Mouse (Mus musculus) megakaryocyte, adult 5-6 weeks (primary cell): ENCODE data around the gene Rraga. TPM values are rescaled to one million over a fixed set of nuclear protein-coding genes. Genes with fewer than 3 reads are reported as not detected.
"Not testable (repeated sequence)": the region's sequence is repeated elsewhere in the genome, so short reads cannot be mapped to it uniquely, and the experiment has no call there.

Experiments
- ATAC-seq: 2 replicates; pipeline ENCODE4 v1.8.0; 2016; ENCODE audit warnings: mild to moderate bottlenecking, inconsistent platforms; ENCODE audit not compliant: poor library complexity, severe bottlenecking
- total RNA-seq, 2 experiments: library from RNA; stranded (forward) in 1 of 2; stranded (reverse) in 1 of 2; fragments of 153-499, 151-499 nt in 1 of 2; fragments of 221-1000, 200-1000 nt in 1 of 2; gene quantifications; 2 replicates each; pipeline versions ENCODE4 v1.2.3 to v1.2.4; 2015 to 2017

Rraga gene
- total RNA-seq, 2 experiments from 2014 or later: 13.0 to 49.4 TPM

- ATAC-seq: no peak
Measured at GRCm38 (mm10) chr4:86580591-86580990, 5.1 kb downstream of the Rraga start.

GRCm38 (mm10) chr4:86588236-86588635 lies 12.8 kb downstream of the Rraga start:
- peak; percentile 89 for ATAC-seq

GRCm38 (mm10) chr4:86591304-86591703 lies 15.8 kb downstream of the Rraga start:
- ATAC-seq: no peak

- ATAC-seq: peak; percentile 98
Measured at GRCm38 (mm10) chr4:86611524-86612288, 36.2 kb downstream of the Rraga start, which contains the start of gene Haus6. Haus6 (minus strand) TSS chr4:86612055.

- ATAC-seq: no peak; the same call in 1 of the 2 replicates
Measured at GRCm38 (mm10) chr4:86612289-86612620, 36.8 kb downstream of the Rraga start.

GRCm38 (mm10) chr4:86620506-86620905 lies 45.0 kb downstream of the Rraga start:
- no peak for ATAC-seq

- no peak for ATAC-seq
Measured at GRCm38 (mm10) chr4:86622116-86622515, 46.6 kb downstream of the Rraga start.

- ATAC-seq: not testable (repeated sequence)
Measured at GRCm38 (mm10) chr4:86622532-86622931, 47.1 kb downstream of the Rraga start.

GRCm38 (mm10) chr4:86625463-86625862 lies 50.0 kb downstream of the Rraga start:
- peak; percentile 40; the same call in 1 of the 2 replicates for ATAC-seq

GRCm38 (mm10) chr4:86626496-86626895 lies 51.0 kb downstream of the Rraga start:
- ATAC-seq: not testable (repeated sequence)

Other genes starting within 250 kb of the Rraga start
- gene Saxo1, start 17.3 kb upstream of the Rraga start, total RNA-seq (2015): not detected in 2 replicates
- gene Saxo1, start 17.3 kb upstream of the Rraga start, total RNA-seq (2017): not detected in 2 replicates
- 11.8 and 13.7 TPM in 2 replicates for gene Haus6, start 36.4 kb downstream of the Rraga start, total RNA-seq (2015)
- 17.6 and 17.8 TPM in 2 replicates for gene Haus6, start 36.4 kb downstream of the Rraga start, total RNA-seq (2017)
- 124 and 127 TPM in 2 replicates for gene Plin2, start 94.4 kb downstream of the Rraga start, total RNA-seq (2015)
- gene Plin2, start 94.4 kb downstream of the Rraga start, total RNA-seq (2017): 187 and 216 TPM in 2 replicates
- gene Dennd4c, start 172.9 kb downstream of the Rraga start, total RNA-seq (2015): 23.1 and 24.1 TPM in 2 replicates
- gene Dennd4c, start 172.9 kb downstream of the Rraga start, total RNA-seq (2017): 27.9 and 30.9 TPM in 2 replicates